Mouse (Mus musculus) lung, postnatal 0 days (tissue): ENCODE results near the gene Ktn1.

Experiments used
- CTCF ChIP-seq: IDR thresholded peaks from 2 replicates; pipeline ENCODE4 v1.5.1; 2016; ENCODE audit warnings: antibody characterized with exemption, mild to moderate bottlenecking
- EP300 ChIP-seq: IDR thresholded peaks from 2 replicates; pipeline ENCODE4 v1.6.1; 2016; ENCODE audit warnings: antibody characterized with exemption, mild to moderate bottlenecking, control low read depth

DNA sequence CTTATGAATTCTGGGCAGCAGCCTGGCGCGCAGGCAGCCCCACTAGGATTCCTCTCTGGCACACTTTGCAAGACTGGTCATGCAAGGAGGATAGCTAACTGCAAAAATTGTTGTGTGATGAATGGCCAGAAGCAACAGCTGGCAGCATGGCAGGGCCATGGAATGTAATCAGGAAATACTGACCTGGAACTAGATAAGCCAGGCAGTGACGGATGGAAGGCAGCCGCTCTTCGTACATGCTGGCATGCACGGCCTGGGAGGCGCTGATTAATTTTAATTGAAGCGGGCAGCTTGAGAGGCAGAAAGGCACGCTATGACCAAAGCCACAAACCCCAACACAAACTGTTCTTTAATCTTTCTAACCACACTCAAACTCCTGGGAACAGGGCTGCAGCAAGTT lies 13.8 kb upstream of the Ktn1 start:
- TF ChIP-seq CTCF (no peak), EP300 (peak; percentile 68)
